In genomic region chr2:148572165-148572564, GRCm38 (mm10) we compare ENCODE assay signal across 9 mouse cellular contexts.
DNase-seq lines count a peak whose midpoint lies in the region; ATAC-seq lines count a peak whose summit lies in the region.
"Had no signal": no experiment of that assay in that cellular context is flagged by ENCODE, and none has a peak within 500 bp of the region (broad histone marks: within the 10 kb centered on the region; RNA-seq: fewer than 3 reads in every experiment).

No protein-coding gene starts in this region.

- no peaks in the 10 kb centered on the region for H3K27me3 ChIP-seq in midbrain, embryonic 12.5 days
- no peaks in the 10 kb centered on the region for H3K27me3 ChIP-seq in midbrain, embryonic 13.5 days
- H3K27me3 ChIP-seq in kidney, embryonic 14.5 days (ENCODE audit: control insufficient read depth, insufficient read depth, low read length) = no peaks in the 10 kb centered on the region
- H3K27me3 ChIP-seq in liver, embryonic 11.5 days (replicated peaks; ENCODE audit: control insufficient read depth, insufficient read depth, low read length) = no peaks in the 10 kb centered on the region
- H3K27me3 ChIP-seq: embryonic facial prominence, embryonic 15.5 days had no signal

- H3K4me2 ChIP-seq in midbrain, embryonic 12.5 days (replicated peaks) = no peak overlapping the region
- H3K4me2 ChIP-seq in midbrain, embryonic 13.5 days (replicated peaks) = no peak overlapping the region
- H3K4me2 ChIP-seq in kidney, embryonic 14.5 days (replicated peaks; ENCODE audit: low read depth, low read length) = no peak overlapping the region
- no peak overlapping the region for H3K4me2 ChIP-seq in liver, embryonic 11.5 days
- H3K4me2 ChIP-seq: embryonic facial prominence, embryonic 15.5 days had no signal

- H3K4me3 ChIP-seq in midbrain, embryonic 12.5 days = no peak overlapping the region
- no peak overlapping the region for H3K4me3 ChIP-seq in midbrain, embryonic 13.5 days (replicated peaks)
- H3K4me3 ChIP-seq in kidney, embryonic 14.5 days (ENCODE audit: low read length) = no peak overlapping the region
- no peak overlapping the region for H3K4me3 ChIP-seq in liver, embryonic 11.5 days (ENCODE audit: low read depth, low read length)
- H3K4me3 ChIP-seq: embryonic facial prominence, embryonic 15.5 days had no signal

- 19% methylated on average over 1 of the region's 1 CpGs for WGBS in midbrain, embryonic 12.5 days
- 22% methylated on average over 1 of the region's 1 CpGs for WGBS in midbrain, embryonic 13.5 days
- 17% methylated on average over 1 of the region's 1 CpGs for WGBS in kidney, embryonic 14.5 days
- WGBS in liver, embryonic 11.5 days = 6% methylated on average over 1 of the region's 1 CpGs

- DNase-seq in adrenal gland, postnatal 14 days = peak; percentile 80
- peak; percentile 17 to 20 for DNase-seq in gastrocnemius, adult 8-10 months (ENCODE audit: low spot score in 2 of 2)
- DNase-seq in liver, embryonic 11.5 days (ENCODE audit: low spot score) = no peak
- peak; percentile 33 for DNase-seq in right cerebral cortex, adult 18-20 months

- H3K9me3 ChIP-seq in midbrain, embryonic 12.5 days = no peaks in the 10 kb centered on the region
- no peaks in the 10 kb centered on the region for H3K9me3 ChIP-seq in midbrain, embryonic 13.5 days
- H3K9me3 ChIP-seq in kidney, embryonic 14.5 days (ENCODE audit: control insufficient read depth, low read length) = no peaks in the 10 kb centered on the region
- no peaks in the 10 kb centered on the region for H3K9me3 ChIP-seq in liver, embryonic 11.5 days (ENCODE audit: control insufficient read depth, low read length)
- H3K9me3 ChIP-seq: embryonic facial prominence, embryonic 15.5 days had no signal

- H3K4me1 ChIP-seq in midbrain, embryonic 12.5 days = no peaks in the 10 kb centered on the region
- H3K4me1 ChIP-seq in midbrain, embryonic 13.5 days (replicated peaks) = no peaks in the 10 kb centered on the region
- H3K4me1 ChIP-seq in kidney, embryonic 14.5 days (ENCODE audit: control insufficient read depth, insufficient read depth, low read length) = no peaks in the 10 kb centered on the region
- no peaks in the 10 kb centered on the region for H3K4me1 ChIP-seq in liver, embryonic 11.5 days (replicated peaks; ENCODE audit: control insufficient read depth, insufficient read depth, low read length)
- H3K4me1 ChIP-seq: embryonic facial prominence, embryonic 15.5 days had no signal

- no peak overlapping the region for H3K27ac ChIP-seq in midbrain, embryonic 12.5 days (replicated peaks)
- H3K27ac ChIP-seq in midbrain, embryonic 13.5 days = no peak overlapping the region
- no peak overlapping the region for H3K27ac ChIP-seq in kidney, embryonic 14.5 days (ENCODE audit: low read depth, low read length)
- H3K27ac ChIP-seq in liver, embryonic 11.5 days (ENCODE audit: low read depth, low read length) = no peak overlapping the region
- H3K27ac ChIP-seq: embryonic facial prominence, embryonic 15.5 days had no signal

- H3K36me3 ChIP-seq in midbrain, embryonic 12.5 days = no peaks in the 10 kb centered on the region
- no peaks in the 10 kb centered on the region for H3K36me3 ChIP-seq in midbrain, embryonic 13.5 days
- H3K36me3 ChIP-seq in kidney, embryonic 14.5 days (ENCODE audit: control insufficient read depth, insufficient read depth, low read length) = no peaks in the 10 kb centered on the region
- no peaks in the 10 kb centered on the region for H3K36me3 ChIP-seq in liver, embryonic 11.5 days (ENCODE audit: control insufficient read depth, insufficient read depth, low read length)
- H3K36me3 ChIP-seq: embryonic facial prominence, embryonic 15.5 days had no signal

- no peak overlapping the region for H3K9ac ChIP-seq in midbrain, embryonic 12.5 days (replicated peaks)
- no peak overlapping the region for H3K9ac ChIP-seq in midbrain, embryonic 13.5 days (replicated peaks)
- no peak overlapping the region for H3K9ac ChIP-seq in kidney, embryonic 14.5 days (ENCODE audit: low read depth, low read length)
- no peak overlapping the region for H3K9ac ChIP-seq in liver, embryonic 11.5 days (ENCODE audit: low read depth, low read length)
- H3K9ac ChIP-seq: embryonic facial prominence, embryonic 15.5 days had no signal

- ATAC-seq in midbrain, embryonic 12.5 days (ENCODE audit: low FRiP score, low read depth) = peak; percentile 80; the same call in 1 of the 2 replicates
- ATAC-seq in midbrain, embryonic 13.5 days = no peak
- 0 out of 2 replicates have a peak, but pooled peaks have one; percentile 46 for ATAC-seq in kidney, embryonic 14.5 days (ENCODE audit: low FRiP score, low TSS enrichment)
- ATAC-seq in liver, embryonic 11.5 days (replicated peaks; ENCODE audit: low FRiP score) = 0 out of 2 replicates have a peak, but pooled peaks have one; percentile 36
- no peak for ATAC-seq in CD4-positive, CD25-positive, alpha-beta regulatory T cell, adult 4 months

Comparison
In these comparisons a context has a peak if more than half of its experiments do, and no peak if none do; other contexts are left out.
1. ATAC-seq: peak in midbrain, embryonic 12.5 days (single experiment), kidney, embryonic 14.5 days (single experiment) and liver, embryonic 11.5 days (single experiment); none in midbrain, embryonic 13.5 days (single experiment) and CD4-positive, CD25-positive, alpha-beta regulatory T cell, adult 4 months (single experiment).